Mouse (Mus musculus) heart, adult 2 months (tissue): ENCODE data around the gene Klre1.

ENCODE experiments used
- EP300 ChIP-seq: fragments of 200-500 bp; IDR thresholded peaks from 2 replicates; pipeline ENCODE4 v1.6.1; 2011; ENCODE audit warnings: low read depth, low read length, control low read depth; ENCODE audit not compliant: insufficient read depth
- POLR2A ChIP-seq: fragments of 200-500 bp; IDR thresholded peaks from 2 replicates; pipeline ENCODE4 v1.6.1; 2011; ENCODE audit warnings: mild to moderate bottlenecking, low read depth, low read length, control low read depth; ENCODE audit not compliant: insufficient read depth

DNA sequence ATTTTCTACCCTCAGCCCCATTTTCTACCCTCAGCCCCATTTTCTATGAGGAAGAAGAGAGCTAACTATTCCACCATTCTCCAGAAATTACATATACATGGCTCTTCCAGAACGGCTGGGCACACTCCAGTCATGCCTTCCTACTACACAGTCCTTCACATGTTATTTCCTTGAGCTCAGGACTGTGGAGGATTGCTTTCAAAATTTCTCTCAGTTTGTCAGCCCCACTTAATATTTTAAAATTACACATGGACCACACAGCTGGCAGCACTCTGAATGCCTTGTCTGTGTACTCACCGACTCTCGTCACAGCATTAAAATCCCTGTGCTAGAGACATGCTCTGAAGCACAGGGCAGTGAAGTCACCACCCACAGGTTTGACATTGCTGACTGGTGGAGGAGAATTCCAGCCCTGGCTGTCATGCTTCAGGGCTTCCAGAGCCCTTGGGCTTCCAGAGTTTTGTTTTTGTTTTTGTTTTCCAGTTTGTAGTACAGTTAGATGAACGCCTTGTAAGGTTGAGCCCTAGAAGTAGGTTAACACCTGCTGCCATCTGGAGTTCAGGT is 43.0 kb upstream of the Klre1 start:
- TF ChIP-seq POLR2A = no peak
- TF ChIP-seq EP300 = no peak
